Mouse (Mus musculus): ENCODE data around the gene Rapgef4. TPM values are rescaled to one million over a fixed set of nuclear protein-coding genes. Genes with fewer than 3 reads are reported as not detected.
"Not testable (repeated sequence)": the region's sequence is repeated elsewhere in the genome, so short reads cannot be mapped to it uniquely, and the experiment has no call there.

Rapgef4 gene
- polyA plus RNA-seq, 1 experiment from 2014 or later, result 18.3 TPM

DNA sequence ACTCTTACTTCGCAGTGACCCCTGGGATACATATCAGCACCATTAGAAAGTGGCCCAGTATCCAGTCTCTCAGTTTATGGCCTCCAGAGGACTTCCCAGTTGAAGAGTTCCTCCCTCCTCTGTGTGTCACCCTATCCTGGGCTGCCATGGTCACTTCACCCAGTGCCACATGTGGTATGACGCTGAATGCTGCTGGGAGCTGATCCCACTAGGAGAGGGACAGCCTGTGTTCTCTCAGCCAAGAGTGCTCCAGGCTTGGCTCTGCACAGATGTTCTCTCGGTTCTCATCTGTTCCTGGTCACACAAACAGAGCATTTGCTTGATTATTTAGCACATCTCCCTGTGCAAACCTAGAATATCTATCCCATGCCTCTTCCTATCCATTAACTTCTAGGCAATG, 151.2 kb downstream of the Rapgef4 start:
- Histone ChIP-seq H3K36me3 (ENCODE audit: control insufficient read depth, insufficient read depth, low read length) (no peaks in the 10 kb centered on the region), H3K9me3 (ENCODE audit: control insufficient read depth, low read length) (no peaks in the 10 kb centered on the region), H3K4me3 (replicated peaks; ENCODE audit: low read depth, low read length) (no peak overlapping the region), H3K4me2 (ENCODE audit: low read length) (no peak overlapping the region), H3K9ac (replicated peaks; ENCODE audit: low read length) (no peak overlapping the region), H3K4me1 (ENCODE audit: control insufficient read depth, insufficient read depth, low read length) (0 out of 2 replicates have a peak, but pooled peaks cover 4% of the 10 kb centered on the region), H3K27ac (replicated peaks; ENCODE audit: low read depth, low read length) (no peak overlapping the region), H3K27me3 (ENCODE audit: control insufficient read depth, insufficient read depth, low read length) (no peaks in the 10 kb centered on the region)
- no peak for DNase-seq
- 98% methylated on average over 3 of the region's 3 CpGs for WGBS
- no peak for ATAC-seq (ENCODE audit: low FRiP score, low TSS enrichment)

DNA sequence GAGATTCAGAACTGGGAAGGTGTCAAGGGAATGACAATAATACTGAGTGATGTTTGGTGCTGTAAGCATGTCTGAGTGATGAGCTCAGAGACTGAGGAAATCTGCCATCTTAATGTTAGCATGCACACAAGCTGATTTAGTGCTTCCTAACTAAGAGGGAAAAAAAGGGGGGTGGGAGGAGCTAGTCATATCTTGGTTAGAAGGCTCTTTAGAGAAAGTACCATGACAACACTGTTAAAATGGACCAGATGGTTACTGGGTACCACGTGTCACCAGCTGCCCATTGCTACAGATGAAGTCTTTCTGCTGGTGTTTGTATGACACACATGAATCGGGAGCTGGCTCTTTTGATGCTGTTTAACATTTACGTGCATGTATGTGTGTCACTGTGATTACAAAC, 155.0 kb downstream of the Rapgef4 start:
- Histone ChIP-seq H3K4me3 (replicated peaks; ENCODE audit: low read depth, low read length) (no peak overlapping the region), H3K36me3 (ENCODE audit: control insufficient read depth, insufficient read depth, low read length) (no peaks in the 10 kb centered on the region), H3K27ac (replicated peaks; ENCODE audit: low read depth, low read length) (no peak overlapping the region), H3K27me3 (ENCODE audit: control insufficient read depth, insufficient read depth, low read length) (no peaks in the 10 kb centered on the region), H3K4me1 (ENCODE audit: control insufficient read depth, insufficient read depth, low read length) (0 out of 2 replicates have a peak, but pooled peaks cover 4% of the 10 kb centered on the region), H3K9me3 (ENCODE audit: control insufficient read depth, low read length) (no peaks in the 10 kb centered on the region), H3K4me2 (ENCODE audit: low read length) (no peak overlapping the region), H3K9ac (replicated peaks; ENCODE audit: low read length) (no peak overlapping the region)
- DNase-seq (no peak), ATAC-seq (ENCODE audit: low FRiP score, low TSS enrichment) (no peak)
- 66% methylated on average over 3 of the region's 3 CpGs for WGBS

DNA sequence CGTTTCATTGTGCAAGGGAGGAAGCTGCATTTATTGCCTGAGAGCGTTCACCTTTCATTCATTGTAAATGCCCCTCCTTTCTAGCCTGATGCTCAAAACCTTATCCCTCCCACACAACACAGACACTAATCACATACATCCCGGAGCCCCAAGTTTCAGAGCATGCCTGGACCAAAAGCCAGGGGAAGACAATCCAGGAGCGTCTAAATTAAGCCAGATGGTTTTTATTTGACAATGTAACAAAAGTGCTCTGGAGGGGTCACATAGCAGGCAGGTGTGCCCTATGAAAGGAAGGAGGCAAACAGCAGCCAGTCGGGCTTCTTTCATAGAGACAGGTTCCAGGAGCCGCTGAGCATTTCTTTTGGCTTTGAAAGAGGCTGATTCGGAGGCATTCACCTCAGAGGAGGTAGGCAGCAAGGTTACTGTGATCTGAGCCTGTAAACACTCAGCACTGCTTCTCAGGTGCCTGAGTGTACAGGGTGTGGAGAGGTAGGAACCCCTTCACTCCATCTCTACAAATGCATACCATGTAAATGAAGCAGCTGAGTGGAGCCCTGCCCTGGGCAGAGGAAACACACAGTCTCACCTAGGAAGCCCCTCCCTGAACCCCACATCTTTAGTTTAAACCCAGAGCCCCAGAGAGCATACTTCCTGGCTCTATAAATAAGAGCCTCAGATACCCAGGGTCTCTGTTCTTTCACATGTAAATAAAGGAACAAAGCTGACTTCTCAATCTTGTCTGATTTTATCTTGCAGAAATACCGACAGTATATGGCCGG, 155.6 kb downstream of the Rapgef4 start:
- H3K27ac ChIP-seq (replicated peaks; ENCODE audit: low read depth, low read length), result no peak overlapping the region
- no peak for ATAC-seq (ENCODE audit: low FRiP score, low TSS enrichment)

DNA sequence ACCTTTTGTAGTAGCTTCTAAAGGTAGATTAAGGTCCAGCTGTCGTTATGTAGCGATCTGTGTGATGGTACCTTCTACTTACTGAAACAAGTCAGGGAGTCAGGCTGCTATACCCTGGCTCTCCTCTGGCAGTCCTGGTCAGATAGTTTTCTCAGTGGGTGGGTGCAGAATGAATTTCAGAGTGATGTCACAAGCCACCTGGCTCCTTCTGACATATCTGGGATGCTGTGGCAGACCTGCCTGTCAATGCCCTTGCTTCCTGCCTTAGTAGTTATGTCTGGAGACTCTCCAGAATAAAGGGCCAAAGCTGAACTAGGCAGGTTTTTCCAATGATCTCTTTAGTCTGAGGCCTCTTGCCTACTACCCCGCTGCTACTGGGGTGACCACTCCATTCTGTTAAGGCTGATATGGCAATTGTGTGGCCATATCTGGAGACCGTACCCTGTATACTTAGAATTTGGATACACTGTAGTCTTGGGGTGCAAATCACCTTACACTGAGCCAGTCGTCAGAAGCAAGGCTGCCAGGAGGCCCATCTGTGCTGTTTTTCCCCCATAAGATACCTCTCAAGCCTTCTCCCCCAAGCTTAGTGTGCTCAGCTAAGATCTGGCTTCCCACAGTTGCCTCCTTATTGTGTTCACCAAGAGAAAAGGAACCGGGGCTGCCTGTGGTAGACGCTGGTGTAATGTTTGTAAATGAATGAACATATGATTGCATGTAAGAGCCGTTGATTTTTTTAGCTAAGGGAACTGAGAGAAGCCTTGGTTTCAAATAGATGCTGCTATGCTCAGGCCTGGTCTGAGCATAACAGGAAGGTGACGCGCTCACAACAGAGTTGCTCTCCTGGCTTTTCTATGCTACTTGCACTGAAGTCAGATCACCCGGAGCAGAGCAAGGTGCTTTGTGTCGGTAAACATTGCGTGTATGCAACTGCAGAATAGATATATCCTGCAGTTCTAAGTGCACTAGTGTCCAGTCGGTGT, 159.1 kb downstream of the Rapgef4 start:
- Histone ChIP-seq H3K27ac (replicated peaks; ENCODE audit: low read depth, low read length) (no peak overlapping the region), H3K27me3 (ENCODE audit: control insufficient read depth, insufficient read depth, low read length) (no peaks in the 10 kb centered on the region), H3K4me1 (ENCODE audit: control insufficient read depth, insufficient read depth, low read length) (0 out of 2 replicates have a peak, but pooled peaks cover 4% of the 10 kb centered on the region), H3K9me3 (ENCODE audit: control insufficient read depth, low read length) (no peaks in the 10 kb centered on the region), H3K36me3 (ENCODE audit: control insufficient read depth, insufficient read depth, low read length) (no peaks in the 10 kb centered on the region), H3K4me2 (ENCODE audit: low read length) (no peak overlapping the region), H3K4me3 (replicated peaks; ENCODE audit: low read depth, low read length) (no peak overlapping the region), H3K9ac (replicated peaks; ENCODE audit: low read length) (no peak overlapping the region)
- 88% methylated on average over 14 of the region's 14 CpGs for WGBS
- ATAC-seq (ENCODE audit: low FRiP score, low TSS enrichment) (no peak), DNase-seq (no peak)

More for the DNA sequence above, 155.6 kb downstream of the Rapgef4 start:
- WGBS, result 54% methylated on average over 9 of the region's 9 CpGs
- Histone ChIP-seq H3K4me1 (ENCODE audit: control insufficient read depth, insufficient read depth, low read length) (0 out of 2 replicates have a peak, but pooled peaks cover 4% of the 10 kb centered on the region), H3K27me3 (ENCODE audit: control insufficient read depth, insufficient read depth, low read length) (no peaks in the 10 kb centered on the region), H3K36me3 (ENCODE audit: control insufficient read depth, insufficient read depth, low read length) (no peaks in the 10 kb centered on the region), H3K4me3 (replicated peaks; ENCODE audit: low read depth, low read length) (no peak overlapping the region), H3K9me3 (ENCODE audit: control insufficient read depth, low read length) (no peaks in the 10 kb centered on the region), H3K4me2 (ENCODE audit: low read length) (no peak overlapping the region), H3K9ac (replicated peaks; ENCODE audit: low read length) (no peak overlapping the region)
- no peak for DNase-seq

DNA sequence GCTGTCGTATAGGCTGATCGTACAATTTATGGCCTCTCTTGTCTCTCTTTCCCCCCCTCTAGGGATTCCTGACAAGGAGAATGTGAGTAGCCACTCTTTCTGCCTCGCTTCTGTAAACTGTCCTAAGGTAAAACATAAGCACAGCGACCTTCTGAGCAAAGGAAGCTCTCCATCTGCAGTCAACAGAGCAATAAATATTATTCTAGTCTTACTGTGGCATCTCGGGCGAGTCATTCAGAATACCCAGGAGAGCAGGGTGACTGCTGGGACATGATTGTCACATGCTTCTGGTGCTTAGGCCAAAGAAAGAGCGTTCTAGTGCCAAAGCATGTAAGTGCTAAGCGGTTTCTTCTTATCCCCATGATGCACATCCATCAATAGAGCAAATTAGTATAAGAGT, 160.1 kb downstream of the Rapgef4 start:
- no peak overlapping the region for H3K27ac ChIP-seq (replicated peaks; ENCODE audit: low read depth, low read length)
- H3K4me3 ChIP-seq (replicated peaks; ENCODE audit: low read depth, low read length), result no peak overlapping the region
- H3K27me3 ChIP-seq (ENCODE audit: control insufficient read depth, insufficient read depth, low read length), result no peaks in the 10 kb centered on the region
- H3K9ac ChIP-seq (replicated peaks; ENCODE audit: low read length), result no peak overlapping the region
- H3K4me2 ChIP-seq (ENCODE audit: low read length), result no peak overlapping the region
- H3K4me1 ChIP-seq (ENCODE audit: control insufficient read depth, insufficient read depth, low read length), result 0 out of 2 replicates have a peak, but pooled peaks cover 4% of the 10 kb centered on the region
- DNase-seq (no peak), ATAC-seq (ENCODE audit: low FRiP score, low TSS enrichment) (no peak)
- no peaks in the 10 kb centered on the region for H3K9me3 ChIP-seq (ENCODE audit: control insufficient read depth, low read length)
- H3K36me3 ChIP-seq (ENCODE audit: control insufficient read depth, insufficient read depth, low read length), result no peaks in the 10 kb centered on the region
- 91% methylated on average over 8 of the region's 8 CpGs for WGBS

DNA sequence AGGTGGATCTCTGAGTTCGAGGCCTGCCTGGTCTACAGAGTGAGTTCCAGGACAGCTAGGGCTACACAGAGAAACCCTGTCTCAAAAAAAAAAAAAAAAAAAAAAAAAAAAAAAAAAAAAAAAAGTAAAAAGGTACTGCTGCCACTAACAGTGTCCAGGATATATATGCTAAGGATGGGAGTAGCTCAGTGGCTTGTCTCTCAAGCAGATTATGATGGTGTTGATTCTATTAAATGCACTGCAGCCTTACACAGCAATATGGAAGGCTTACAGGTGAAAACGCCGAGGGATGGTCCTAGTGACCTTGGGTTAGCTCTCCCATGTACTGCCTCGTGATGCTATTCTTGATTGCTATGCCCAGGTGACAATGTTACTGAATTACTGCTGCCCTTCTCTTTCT, 160.7 kb downstream of the Rapgef4 start:
- not testable (repeated sequence) for H3K27ac ChIP-seq (replicated peaks; ENCODE audit: low read depth, low read length); H3K36me3 ChIP-seq (ENCODE audit: control insufficient read depth, insufficient read depth, low read length); H3K4me2 ChIP-seq (ENCODE audit: low read length); ATAC-seq (ENCODE audit: low FRiP score, low TSS enrichment); DNase-seq; H3K4me1 ChIP-seq (ENCODE audit: control insufficient read depth, insufficient read depth, low read length); H3K9me3 ChIP-seq (ENCODE audit: control insufficient read depth, low read length); H3K27me3 ChIP-seq (ENCODE audit: control insufficient read depth, insufficient read depth, low read length); H3K4me3 ChIP-seq (replicated peaks; ENCODE audit: low read depth, low read length); H3K9ac ChIP-seq (replicated peaks; ENCODE audit: low read length)
- WGBS, result 94% methylated on average over 4 of the region's 4 CpGs

DNA sequence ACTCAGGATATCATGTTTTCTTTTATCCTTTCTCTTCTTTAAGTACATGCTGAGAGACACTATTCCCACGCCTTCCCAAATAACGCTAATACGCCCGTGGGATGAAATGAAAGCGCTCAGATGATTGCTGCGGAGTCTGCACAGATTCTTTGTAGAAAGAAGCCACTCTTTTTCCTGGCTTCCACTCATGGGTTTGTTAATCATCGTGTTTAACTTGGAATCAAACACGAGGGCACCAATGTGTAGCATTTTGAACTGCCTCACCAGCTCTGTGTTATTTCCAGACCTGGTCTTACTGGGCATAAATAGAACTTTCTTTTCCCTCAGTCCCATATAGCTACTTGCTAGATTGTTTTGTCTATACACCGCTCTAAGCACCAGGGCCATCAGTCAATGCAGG, 162.4 kb downstream of the Rapgef4 start:
- ATAC-seq (ENCODE audit: low FRiP score, low TSS enrichment) (no peak), DNase-seq (no peak)
- WGBS, result 86% methylated on average over 9 of the region's 9 CpGs
- H3K27me3 ChIP-seq (ENCODE audit: control insufficient read depth, insufficient read depth, low read length), result no peaks in the 10 kb centered on the region
- no peak overlapping the region for H3K4me3 ChIP-seq (replicated peaks; ENCODE audit: low read depth, low read length)
- no peaks in the 10 kb centered on the region for H3K9me3 ChIP-seq (ENCODE audit: control insufficient read depth, low read length)
- H3K9ac ChIP-seq (replicated peaks; ENCODE audit: low read length), result no peak overlapping the region
- H3K36me3 ChIP-seq (ENCODE audit: control insufficient read depth, insufficient read depth, low read length), result no peaks in the 10 kb centered on the region
- H3K4me1 ChIP-seq (ENCODE audit: control insufficient read depth, insufficient read depth, low read length), result no peaks in the 10 kb centered on the region
- no peak overlapping the region for H3K4me2 ChIP-seq (ENCODE audit: low read length)
- no peak overlapping the region for H3K27ac ChIP-seq (replicated peaks; ENCODE audit: low read depth, low read length)

DNA sequence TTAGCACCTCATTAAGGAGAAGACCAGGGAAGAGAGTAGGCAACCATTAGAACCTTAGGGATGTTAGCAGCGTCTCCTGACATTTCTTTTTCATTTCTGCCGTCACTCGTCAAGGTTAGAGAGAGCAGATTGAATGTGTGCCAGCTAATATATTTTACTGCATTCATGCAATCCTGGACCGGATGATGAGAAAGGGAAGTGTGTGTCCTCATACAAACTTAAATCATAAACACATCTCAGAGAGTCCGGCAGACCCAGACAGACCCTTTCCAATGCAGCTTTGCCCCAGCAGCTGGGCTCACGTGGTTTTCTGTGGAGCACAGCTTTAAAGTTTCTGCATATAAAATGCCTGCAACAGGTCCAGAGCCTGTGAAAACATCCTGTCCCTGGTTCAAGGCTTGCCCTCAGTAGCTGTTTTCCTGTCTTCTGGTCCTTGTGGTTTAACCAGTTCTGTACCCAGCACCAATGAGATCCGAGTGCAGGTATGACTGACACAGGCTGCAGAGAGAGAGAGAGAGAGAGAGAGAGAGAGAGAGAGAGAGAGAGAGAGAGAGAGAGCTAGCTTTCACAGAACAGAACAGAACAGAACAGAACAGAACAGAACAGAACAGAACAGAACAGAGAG, 163.6 kb downstream of the Rapgef4 start:
- Histone ChIP-seq H3K27me3 (ENCODE audit: control insufficient read depth, insufficient read depth, low read length) (no peaks in the 10 kb centered on the region), H3K4me1 (ENCODE audit: control insufficient read depth, insufficient read depth, low read length) (no peaks in the 10 kb centered on the region), H3K4me2 (ENCODE audit: low read length) (no peak overlapping the region), H3K9me3 (ENCODE audit: control insufficient read depth, low read length) (no peaks in the 10 kb centered on the region), H3K4me3 (replicated peaks; ENCODE audit: low read depth, low read length) (no peak overlapping the region), H3K36me3 (ENCODE audit: control insufficient read depth, insufficient read depth, low read length) (no peaks in the 10 kb centered on the region), H3K9ac (replicated peaks; ENCODE audit: low read length) (no peak overlapping the region), H3K27ac (replicated peaks; ENCODE audit: low read depth, low read length) (no peak overlapping the region)
- DNase-seq, result no peak
- WGBS, result 78% methylated on average over 7 of the region's 7 CpGs
- no peak for ATAC-seq (ENCODE audit: low FRiP score, low TSS enrichment)

All from midbrain, embryonic 14.5 days (tissue).